Mouse (Mus musculus) CH12.LX (cell line): Measurements from ENCODE around the gene Rtn4rl1. TPM values are rescaled to one million over a fixed set of nuclear protein-coding genes. Genes with fewer than 3 reads are reported as not detected.

Experiments
- DNase-seq: peaks from one replicate; pipeline ENCODE4 v3.0.0-alpha.2; 2013; ENCODE audit errors: extremely low read depth
- H3K27ac ChIP-seq: 2 replicates; pipeline ENCODE4 v1.5.1; 2012; ENCODE audit warnings: low read depth, mild to moderate bottlenecking, control low read depth, moderate library complexity; ENCODE audit not compliant: insufficient read depth
- H3K27me3 ChIP-seq: replicated peaks from 2 replicates; pipeline ENCODE3; 2012; ENCODE audit warnings: inconsistent platforms
- H3K36me3 ChIP-seq, 2 experiments: replicated peaks in 1 of 2; 2 replicates each; pipeline versions ENCODE3 to v1.6.1; 2012; ENCODE audit warnings: inconsistent platforms in 1 of 2, low read length in 1 of 2, mild to moderate bottlenecking in 1 of 2, mixed read lengths in 1 of 2, moderate library complexity in 1 of 2; ENCODE audit not compliant: control insufficient read depth in 1 of 2, insufficient read depth in 1 of 2
- H3K4me1 ChIP-seq, 2 experiments: 2 replicates each; pipeline ENCODE4 v1.6.1; 2012; ENCODE audit warnings: inconsistent platforms in 1 of 2, moderate library complexity in 1 of 2; ENCODE audit not compliant: insufficient read depth in 2 of 2, control insufficient read depth in 1 of 2
- H3K4me2 ChIP-seq: 2 replicates; pipeline ENCODE4 v1.6.1; 2012; ENCODE audit warnings: low read depth, mild to moderate bottlenecking, control low read depth; ENCODE audit not compliant: poor library complexity, insufficient read depth, severe bottlenecking
- H3K4me3 ChIP-seq, 3 experiments: fragments of 150-350 bp in 1 of 3; sonication (generic) in 1 of 3; replicated peaks in 1 of 3; 2 replicates each; pipeline versions ENCODE3 to v1.5.1; 2011 to 2012; ENCODE audit warnings: low read depth in 2 of 3, low read length in 2 of 3, mild to moderate bottlenecking in 2 of 3, moderate library complexity in 2 of 3, control low read depth in 1 of 3, improper control_type of control experiment in 1 of 3, inconsistent platforms in 1 of 3, mixed read lengths in 1 of 3; ENCODE audit not compliant: poor library complexity in 1 of 3
- H3K79me2 ChIP-seq: replicated peaks from 2 replicates; pipeline ENCODE4 v1.6.1; 2012; ENCODE audit warnings: mild to moderate bottlenecking, moderate library complexity; ENCODE audit not compliant: control insufficient read depth, poor library complexity, insufficient read depth, severe bottlenecking; ENCODE audit errors: extremely low read depth
- H3K9ac ChIP-seq: 2 replicates; pipeline ENCODE4 v1.6.1; 2012; ENCODE audit warnings: low read depth, mild to moderate bottlenecking, control low read depth, moderate library complexity; ENCODE audit not compliant: insufficient read depth
- H3K9me3 ChIP-seq: replicated peaks from 2 replicates; pipeline ENCODE3; 2012; ENCODE audit warnings: low read length, inconsistent platforms, mixed read lengths
- BHLHE40 ChIP-seq: IDR thresholded peaks from 2 replicates; pipeline ENCODE4 v1.6.1; 2011; ENCODE audit warnings: mild to moderate bottlenecking, low read depth, low read length, improper control_type of control experiment
- ELF1 ChIP-seq: IDR thresholded peaks from 2 replicates; pipeline ENCODE4 v1.6.1; 2014; ENCODE audit warnings: low read depth, mild to moderate bottlenecking, inconsistent platforms, low read length, improper control_type of control experiment
- JUN ChIP-seq: IDR thresholded peaks from 2 replicates; pipeline ENCODE4 v1.6.1; 2011; ENCODE audit warnings: low read depth, mild to moderate bottlenecking, low read length, improper control_type of control experiment, moderate library complexity; ENCODE audit not compliant: insufficient read depth
- MAX ChIP-seq: IDR thresholded peaks from 2 replicates; pipeline ENCODE4 v1.6.1; 2011; ENCODE audit warnings: low read length, improper control_type of control experiment
- MXI1 ChIP-seq: IDR thresholded peaks from 2 replicates; pipeline ENCODE4 v1.6.1; 2011; ENCODE audit warnings: mild to moderate bottlenecking, low read depth, low read length, improper control_type of control experiment
- MYC ChIP-seq: IDR thresholded peaks from 2 replicates; pipeline ENCODE4 v1.6.1; 2011; ENCODE audit warnings: low read depth, mild to moderate bottlenecking, improper control_type of control experiment, low read length
- PAX5 ChIP-seq: IDR thresholded peaks from 2 replicates; pipeline ENCODE4 v1.6.1; 2012; ENCODE audit warnings: low read length, inconsistent platforms, mixed read lengths
- POLR2A ChIP-seq: IDR thresholded peaks from 2 replicates; pipeline ENCODE4 v1.6.1; 2011; ENCODE audit warnings: low read depth, mild to moderate bottlenecking, improper control_type of control experiment, low read length
- RAD21 ChIP-seq: IDR thresholded peaks from 2 replicates; pipeline ENCODE4 v1.6.1; 2011; ENCODE audit warnings: low read depth, mild to moderate bottlenecking, low read length, improper control_type of control experiment, moderate library complexity
- RCOR1 ChIP-seq: conservative IDR thresholded peaks from 2 replicates; pipeline ENCODE4 v1.6.1; 2012; ENCODE audit warnings: low read depth, mild to moderate bottlenecking, inconsistent platforms, low read length, improper control_type of control experiment
- SIN3A ChIP-seq: IDR thresholded peaks from 2 replicates; pipeline ENCODE4 v1.6.1; 2012; ENCODE audit warnings: low read length, improper control_type of control experiment, inconsistent platforms
- SMC3 ChIP-seq: IDR thresholded peaks from 2 replicates; pipeline ENCODE4 v1.6.1; 2011; ENCODE audit warnings: low read depth, low read length, improper control_type of control experiment
- ZNF384 ChIP-seq: IDR thresholded peaks from 2 replicates; pipeline ENCODE4 v1.6.1; 2012; ENCODE audit warnings: low read depth, low read length, improper control_type of control experiment, inconsistent platforms
- dilution Hi-C: fragments of 300-500 bp; cut with MboI; formaldehyde crosslinking; loops from 2 replicates; pipeline ENCODE4 v1.14.3; 2020; ENCODE audit warnings: low sequenced_read_pairs; ENCODE audit not compliant: extremely low pct_unique_long_range_greater_than_20kb, extremely low pct_ligation_motif_present
- in situ Hi-C: fragments of 300-500 bp; cut with MboI; formaldehyde crosslinking; loops from 3 replicates; pipeline ENCODE4 v1.14.3; 2019; ENCODE audit warnings: low sequenced_read_pairs, low pct_ligation_motif_present, low pct_unique_long_range_greater_than_20kb, mixed read lengths
- polyA plus RNA-seq: library from polyadenylated mRNA; unstranded; fragments of >175 nt; gene quantifications from 2 replicates; pipeline ENCODE4 v1.2.1, GENCODE M21; 2012; ENCODE audit warnings: low read depth; ENCODE audit not compliant: insufficient read length
- total RNA-seq, 2 experiments: library from RNA; depleted of rRNA; stranded (reverse); fragments of 300-350 nt in 1 of 2; fragments of >200 nt in 1 of 2; gene quantifications; 2 replicates each; pipeline ENCODE4 v1.2.3; 2012 to 2014

Rtn4rl1 gene
- total and polyA plus RNA-seq, 3 experiments: 0.04 to 0.09 TPM; not detected in 1

DNA sequence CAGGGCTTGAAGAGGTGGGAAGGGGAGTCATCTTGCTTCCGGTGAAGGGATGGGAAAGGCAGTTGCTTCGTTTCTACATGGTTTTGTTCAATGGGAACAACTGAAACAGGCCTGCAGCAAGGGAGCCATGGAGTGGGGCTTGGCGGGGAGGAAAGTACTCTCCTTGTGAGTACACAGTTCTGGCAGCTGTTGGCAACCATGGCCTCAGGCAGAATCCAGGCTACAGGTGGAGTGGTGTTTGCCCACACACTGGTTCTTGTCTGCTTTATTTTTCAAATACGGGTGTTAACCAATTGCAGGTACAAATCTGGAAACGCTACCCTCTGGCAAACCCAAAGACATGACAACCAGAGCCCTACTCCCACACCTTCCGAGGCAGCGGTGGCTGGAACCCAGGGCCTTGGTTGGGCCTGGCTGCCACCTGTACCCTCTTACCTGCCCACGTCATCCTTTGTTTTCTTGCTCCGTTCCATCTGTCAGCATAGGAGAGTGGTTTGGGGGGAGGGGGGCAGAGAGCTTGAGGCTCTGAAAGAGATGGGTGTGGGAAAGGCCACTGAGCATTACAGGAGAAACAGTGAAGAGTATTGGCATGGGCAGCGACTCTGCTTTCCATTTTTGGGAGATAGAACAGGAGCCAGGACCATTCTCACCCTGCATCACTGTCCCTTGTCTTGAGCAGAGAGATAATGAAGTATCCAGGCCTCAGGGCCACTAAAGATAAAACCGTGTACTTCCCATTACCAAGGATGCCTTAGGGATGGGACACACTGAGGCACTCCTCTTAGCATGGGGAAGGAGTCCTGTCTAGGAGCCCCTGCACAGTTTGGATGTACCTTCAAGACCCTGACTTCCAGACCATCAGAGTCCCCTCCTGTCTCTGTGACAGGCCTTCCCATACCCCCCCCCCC lies 51.0 kb downstream of the Rtn4rl1 start:
- Histone ChIP-seq H3K4me2 (no peak overlapping the region), H3K9ac (no peak overlapping the region), H3K27ac (no peak overlapping the region), H3K79me2 (no peaks in the 10 kb centered on the region), H3K4me1 (peaks cover 0 to 11% of the 10 kb centered on the region in 2 experiments; a peak in 2 of 4 replicates), H3K9me3 (no peaks in the 10 kb centered on the region), H3K27me3 (peaks cover under 1% of the 10 kb centered on the region), H3K4me3 (no peak overlapping the region), H3K36me3 (no peaks in the 10 kb centered on the region)
- dilution Hi-C loops (no loop called here), in situ Hi-C loops (loop anchor here (5.0 kb wide), 1 partner anchor 43 kb away; no protein-coding TSS in a partner anchor)
- no peak for TF ChIP-seq RAD21
- no peak for TF ChIP-seq RCOR1
- TF ChIP-seq MYC: no peak
- no peak for TF ChIP-seq SIN3A
- TF ChIP-seq BHLHE40: no peak
- TF ChIP-seq MAX: no peak
- TF ChIP-seq ZNF384: no peak
- no peak for TF ChIP-seq ELF1
- no peak for TF ChIP-seq POLR2A
- TF ChIP-seq SMC3: no peak
- no peak for DNase-seq

DNA sequence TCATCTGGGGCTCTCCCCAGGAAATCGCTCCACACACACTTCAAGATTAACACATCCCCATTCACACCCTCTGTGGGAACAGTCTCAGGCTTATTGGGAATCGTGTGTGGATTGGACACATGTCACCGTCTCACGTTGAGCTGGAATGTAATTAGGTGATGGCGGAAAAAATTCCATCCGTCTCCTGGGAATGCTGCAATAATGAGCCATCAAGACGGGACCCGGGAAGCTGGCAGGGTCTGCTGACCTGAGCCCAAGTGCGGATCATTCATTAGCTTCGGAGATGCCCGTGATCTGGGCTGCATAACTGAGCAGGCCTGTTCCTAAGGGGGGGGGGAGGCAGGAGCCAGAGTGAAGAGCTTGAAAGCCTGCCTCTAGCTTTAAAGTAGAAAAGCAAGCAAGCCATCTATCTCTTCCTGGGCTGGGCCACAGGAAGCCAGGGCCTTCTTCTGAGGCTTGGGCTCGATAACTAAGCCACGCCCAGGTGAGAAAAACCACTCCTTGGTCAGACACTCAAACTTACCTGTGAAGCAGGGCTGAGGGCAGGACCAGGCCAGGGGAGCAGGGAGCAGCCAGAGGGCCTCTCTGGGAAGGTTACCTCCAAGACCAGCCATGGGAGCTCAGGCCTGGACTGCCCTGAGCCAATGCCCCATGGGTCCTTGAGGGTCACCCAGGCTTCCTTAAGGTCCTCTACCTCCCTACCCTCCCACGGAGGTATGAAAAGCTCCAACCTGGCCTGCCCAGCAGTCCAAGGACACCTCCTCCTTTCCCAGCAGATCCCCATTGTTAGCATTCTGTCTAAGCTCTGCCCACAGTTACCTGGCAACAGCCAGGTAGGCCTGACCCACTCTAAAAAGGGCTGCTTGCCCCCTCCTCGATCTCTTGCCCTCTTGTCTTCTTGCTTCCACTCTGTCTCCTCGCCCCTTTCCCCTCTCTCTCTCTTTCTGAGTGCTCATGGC lies 52.1 kb downstream of the Rtn4rl1 start:
- dilution Hi-C loops: no loop called here
- H3K4me2 ChIP-seq: no peak overlapping the region
- no peaks in the 10 kb centered on the region for H3K9me3 ChIP-seq
- no peaks in the 10 kb centered on the region for H3K79me2 ChIP-seq
- no peak overlapping the region for H3K27ac ChIP-seq
- no peak for DNase-seq
- H3K9ac ChIP-seq: no peak overlapping the region
- in situ Hi-C loops: loop anchor here (5.0 kb wide), 1 partner anchor 42 kb away; no protein-coding TSS in a partner anchor
- TF ChIP-seq JUN (no peak), MXI1 (no peak), SIN3A (no peak), PAX5 (no peak)
- TF ChIP-seq, all 38 proteins: peak for 0
- H3K4me3 ChIP-seq: no peak overlapping the region
- H3K4me1 ChIP-seq: peaks cover under 1 to 11% of the 10 kb centered on the region in 2 experiments; a peak in 3 of 4 replicates
- no peaks in the 10 kb centered on the region for H3K36me3 ChIP-seq
- no peaks in the 10 kb centered on the region for H3K27me3 ChIP-seq
